Mouse (Mus musculus) bone marrow, adult 2 months (tissue): ENCODE results near the gene 4933434E20Rik.

ENCODE experiments used
- CTCF ChIP-seq: fragments of 200-500 bp; IDR thresholded peaks from 2 replicates; pipeline ENCODE4 v1.5.1; 2011; ENCODE audit warnings: low read length, control low read depth; ENCODE audit not compliant: control insufficient read depth, insufficient read depth
- POLR2A ChIP-seq: fragments of 200-500 bp; IDR thresholded peaks from 2 replicates; pipeline ENCODE4 v1.6.1; 2011; ENCODE audit warnings: low read depth, mild to moderate bottlenecking, control low read depth, low read length, borderline replicate concordance; ENCODE audit not compliant: control insufficient read depth

DNA sequence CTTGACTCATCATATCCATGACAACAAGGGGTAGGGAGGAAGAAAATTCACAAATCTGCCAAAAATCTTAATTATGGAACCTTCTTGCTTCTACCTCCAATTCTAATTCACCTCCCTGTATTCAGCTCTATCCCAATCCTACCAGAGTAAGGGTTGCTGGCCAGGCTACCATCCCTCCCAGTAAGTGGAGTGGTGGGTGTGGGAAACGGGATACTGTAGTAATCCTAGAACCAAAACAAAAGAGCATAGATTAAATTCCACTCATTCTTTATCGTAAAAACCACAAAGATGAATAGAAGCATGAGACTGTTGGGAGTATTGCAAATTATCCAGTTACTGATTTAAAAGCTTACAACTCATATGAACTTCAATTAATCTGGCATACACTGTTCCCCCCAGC, 41.1 kb upstream of the 4933434E20Rik start:
- TF ChIP-seq POLR2A (no peak), CTCF (no peak)
